Mouse (Mus musculus): ENCODE measurements at regions not wholly inside any gene's neighbourhood (a gene's known extent, or its start where the extent isn't known, plus 50 kb on each side); places are given as distances from the start of the nearest gene placed in this dataset.

GRCm38 (mm10) chr6:126374970-126375620 is 160.1 kb downstream of the Kcna5 start:
- no peak for ATAC-seq (ENCODE audit: insufficient number of reproducible peaks, insufficient read depth, low FRiP score, low read depth)
- 0 out of 2 replicates have a peak, but pooled peaks cover 2% of the 10 kb centered on the region for H3K27me3 ChIP-seq (ENCODE audit: control insufficient read depth, insufficient read depth, low read length)
- H3K4me1 ChIP-seq (ENCODE audit: control insufficient read depth, insufficient read depth, low read length), result 0 out of 2 replicates have a peak, but pooled peaks cover 2% of the 10 kb centered on the region
- no peak overlapping the region for H3K9ac ChIP-seq (replicated peaks; ENCODE audit: low read depth, low read length)
- no peaks in the 10 kb centered on the region for H3K9me3 ChIP-seq (ENCODE audit: control insufficient read depth, low read depth, low read length)
- H3K27ac ChIP-seq (ENCODE audit: low read length), result no peak overlapping the region
- H3K4me2 ChIP-seq (replicated peaks; ENCODE audit: low read depth, low read length), result no peak overlapping the region
- no peaks in the 10 kb centered on the region for H3K36me3 ChIP-seq (ENCODE audit: control insufficient read depth, insufficient read depth, low read length)
- H3K4me3 ChIP-seq (ENCODE audit: low read depth, low read length), result no peak overlapping the region
- WGBS, result 71% methylated on average over 12 of the region's 12 CpGs

- no peaks in the 10 kb centered on the region for H3K36me3 ChIP-seq (ENCODE audit: control insufficient read depth, insufficient read depth, low read length)
- 57% methylated on average over 5 of the region's 5 CpGs for WGBS
- ATAC-seq (ENCODE audit: insufficient number of reproducible peaks, insufficient read depth, low FRiP score, low read depth), result no peak
These were observed 163.2 kb downstream of the Kcna5 start for GRCm38 (mm10) chr6:126371971-126372370.

GRCm38 (mm10) chr6:126371489-126371888 is 163.7 kb downstream of the Kcna5 start:
- H3K27me3 ChIP-seq (ENCODE audit: control insufficient read depth, insufficient read depth, low read length), result 0 out of 2 replicates have a peak, but pooled peaks cover 2% of the 10 kb centered on the region
- H3K4me1 ChIP-seq (ENCODE audit: control insufficient read depth, insufficient read depth, low read length), result 0 out of 2 replicates have a peak, but pooled peaks cover 2% of the 10 kb centered on the region
- ATAC-seq (ENCODE audit: insufficient number of reproducible peaks, insufficient read depth, low FRiP score, low read depth), result no peak
- no peak overlapping the region for H3K4me2 ChIP-seq (replicated peaks; ENCODE audit: low read depth, low read length)
- no peak overlapping the region for H3K27ac ChIP-seq (ENCODE audit: low read length)
- no peak overlapping the region for H3K4me3 ChIP-seq (ENCODE audit: low read depth, low read length)
- no peaks in the 10 kb centered on the region for H3K36me3 ChIP-seq (ENCODE audit: control insufficient read depth, insufficient read depth, low read length)
- no peak overlapping the region for H3K9ac ChIP-seq (replicated peaks; ENCODE audit: low read depth, low read length)
- WGBS, result 95% methylated on average over 2 of the region's 2 CpGs
- H3K9me3 ChIP-seq (ENCODE audit: control insufficient read depth, low read depth, low read length), result no peaks in the 10 kb centered on the region

More at GRCm38 (mm10) chr6:126371971-126372370, 163.2 kb downstream of the Kcna5 start:
- H3K9me3 ChIP-seq (ENCODE audit: control insufficient read depth, low read depth, low read length), result no peaks in the 10 kb centered on the region
- H3K4me3 ChIP-seq (ENCODE audit: low read depth, low read length), result no peak overlapping the region
- H3K4me1 ChIP-seq (ENCODE audit: control insufficient read depth, insufficient read depth, low read length), result 0 out of 2 replicates have a peak, but pooled peaks cover 2% of the 10 kb centered on the region
- H3K9ac ChIP-seq (replicated peaks; ENCODE audit: low read depth, low read length), result no peak overlapping the region
- H3K27me3 ChIP-seq (ENCODE audit: control insufficient read depth, insufficient read depth, low read length), result 0 out of 2 replicates have a peak, but pooled peaks cover 2% of the 10 kb centered on the region
- no peak overlapping the region for H3K27ac ChIP-seq (ENCODE audit: low read length)
- no peak overlapping the region for H3K4me2 ChIP-seq (replicated peaks; ENCODE audit: low read depth, low read length)

- WGBS, result 88% methylated on average over 8 of the region's 8 CpGs
- H3K4me2 ChIP-seq (replicated peaks; ENCODE audit: low read depth, low read length), result no peak overlapping the region
These were observed 169.7 kb downstream of the Kcna5 start for GRCm38 (mm10) chr6:126365495-126365894.

GRCm38 (mm10) chr6:126362331-126362730 is 172.9 kb downstream of the Kcna5 start:
- Histone ChIP-seq H3K4me1 (ENCODE audit: control insufficient read depth, insufficient read depth, low read length) (no peaks in the 10 kb centered on the region), H3K36me3 (ENCODE audit: control insufficient read depth, insufficient read depth, low read length) (no peaks in the 10 kb centered on the region), H3K9me3 (ENCODE audit: control insufficient read depth, low read depth, low read length) (no peaks in the 10 kb centered on the region), H3K27ac (ENCODE audit: low read length) (no peak overlapping the region), H3K4me3 (ENCODE audit: low read depth, low read length) (no peak overlapping the region), H3K27me3 (ENCODE audit: control insufficient read depth, insufficient read depth, low read length) (no peaks in the 10 kb centered on the region), H3K4me2 (replicated peaks; ENCODE audit: low read depth, low read length) (no peak overlapping the region), H3K9ac (replicated peaks; ENCODE audit: low read depth, low read length) (no peak overlapping the region)
- no peak for ATAC-seq (ENCODE audit: insufficient number of reproducible peaks, insufficient read depth, low FRiP score, low read depth)
- 64% methylated on average over 3 of the region's 3 CpGs for WGBS

More at GRCm38 (mm10) chr6:126365495-126365894, 169.7 kb downstream of the Kcna5 start:
- no peaks in the 10 kb centered on the region for H3K27me3 ChIP-seq (ENCODE audit: control insufficient read depth, insufficient read depth, low read length)
- H3K4me1 ChIP-seq (ENCODE audit: control insufficient read depth, insufficient read depth, low read length), result no peaks in the 10 kb centered on the region
- H3K4me3 ChIP-seq (ENCODE audit: low read depth, low read length), result no peak overlapping the region
- no peaks in the 10 kb centered on the region for H3K36me3 ChIP-seq (ENCODE audit: control insufficient read depth, insufficient read depth, low read length)
- ATAC-seq (ENCODE audit: insufficient number of reproducible peaks, insufficient read depth, low FRiP score, low read depth), result no peak
- H3K9me3 ChIP-seq (ENCODE audit: control insufficient read depth, low read depth, low read length), result no peaks in the 10 kb centered on the region
- no peak overlapping the region for H3K9ac ChIP-seq (replicated peaks; ENCODE audit: low read depth, low read length)
- no peak overlapping the region for H3K27ac ChIP-seq (ENCODE audit: low read length)

- 18% methylated on average over 2 of the region's 2 CpGs for WGBS
- no peaks in the 10 kb centered on the region for H3K27me3 ChIP-seq (ENCODE audit: control insufficient read depth, insufficient read depth, low read length)
- H3K4me1 ChIP-seq (ENCODE audit: control insufficient read depth, insufficient read depth, low read length), result no peaks in the 10 kb centered on the region
- H3K9ac ChIP-seq (replicated peaks; ENCODE audit: low read depth, low read length), result no peak overlapping the region
- H3K4me2 ChIP-seq (replicated peaks; ENCODE audit: low read depth, low read length), result no peak overlapping the region
- H3K36me3 ChIP-seq (ENCODE audit: control insufficient read depth, insufficient read depth, low read length), result no peaks in the 10 kb centered on the region
- H3K4me3 ChIP-seq (ENCODE audit: low read depth, low read length), result no peak overlapping the region
- H3K27ac ChIP-seq (ENCODE audit: low read length), result no peak overlapping the region
- H3K9me3 ChIP-seq (ENCODE audit: control insufficient read depth, low read depth, low read length), result no peaks in the 10 kb centered on the region
- ATAC-seq (ENCODE audit: insufficient number of reproducible peaks, insufficient read depth, low FRiP score, low read depth), result no peak
These were observed 181.9 kb downstream of the Kcna5 start for GRCm38 (mm10) chr6:126353346-126353745.

GRCm38 (mm10) chr6:126350476-126350875 is 183.8 kb upstream of the Ntf3 start:
- Histone ChIP-seq H3K27me3 (ENCODE audit: control insufficient read depth, insufficient read depth, low read length) (no peaks in the 10 kb centered on the region), H3K36me3 (ENCODE audit: control insufficient read depth, insufficient read depth, low read length) (no peaks in the 10 kb centered on the region), H3K9ac (replicated peaks; ENCODE audit: low read depth, low read length) (no peak overlapping the region), H3K4me3 (ENCODE audit: low read depth, low read length) (no peak overlapping the region), H3K4me2 (replicated peaks; ENCODE audit: low read depth, low read length) (no peak overlapping the region), H3K9me3 (ENCODE audit: control insufficient read depth, low read depth, low read length) (no peaks in the 10 kb centered on the region), H3K4me1 (ENCODE audit: control insufficient read depth, insufficient read depth, low read length) (no peaks in the 10 kb centered on the region), H3K27ac (ENCODE audit: low read length) (no peak overlapping the region)
- no peak for ATAC-seq (ENCODE audit: insufficient number of reproducible peaks, insufficient read depth, low FRiP score, low read depth)
- 55% methylated on average over 2 of the region's 2 CpGs for WGBS

GRCm38 (mm10) chr6:126349905-126350304 is 183.2 kb upstream of the Ntf3 start:
- H3K27ac ChIP-seq (ENCODE audit: low read length), result no peak overlapping the region
- H3K9me3 ChIP-seq (ENCODE audit: control insufficient read depth, low read depth, low read length), result no peaks in the 10 kb centered on the region
- no peak overlapping the region for H3K9ac ChIP-seq (replicated peaks; ENCODE audit: low read depth, low read length)
- no peak for ATAC-seq (ENCODE audit: insufficient number of reproducible peaks, insufficient read depth, low FRiP score, low read depth)
- H3K27me3 ChIP-seq (ENCODE audit: control insufficient read depth, insufficient read depth, low read length), result no peaks in the 10 kb centered on the region
- H3K4me3 ChIP-seq (ENCODE audit: low read depth, low read length), result no peak overlapping the region
- no peak overlapping the region for H3K4me2 ChIP-seq (replicated peaks; ENCODE audit: low read depth, low read length)
- H3K36me3 ChIP-seq (ENCODE audit: control insufficient read depth, insufficient read depth, low read length), result no peaks in the 10 kb centered on the region
- H3K4me1 ChIP-seq (ENCODE audit: control insufficient read depth, insufficient read depth, low read length), result no peaks in the 10 kb centered on the region
- 54% methylated on average over 2 of the region's 2 CpGs for WGBS

- Histone ChIP-seq H3K4me1 (ENCODE audit: control insufficient read depth, insufficient read depth, low read length) (no peaks in the 10 kb centered on the region), H3K4me2 (replicated peaks; ENCODE audit: low read depth, low read length) (no peak overlapping the region), H3K36me3 (ENCODE audit: control insufficient read depth, insufficient read depth, low read length) (no peaks in the 10 kb centered on the region), H3K9me3 (ENCODE audit: control insufficient read depth, low read depth, low read length) (no peaks in the 10 kb centered on the region), H3K27ac (ENCODE audit: low read length) (no peak overlapping the region), H3K9ac (replicated peaks; ENCODE audit: low read depth, low read length) (no peak overlapping the region), H3K4me3 (ENCODE audit: low read depth, low read length) (no peak overlapping the region), H3K27me3 (ENCODE audit: control insufficient read depth, insufficient read depth, low read length) (no peaks in the 10 kb centered on the region)
- no peak for ATAC-seq (ENCODE audit: insufficient number of reproducible peaks, insufficient read depth, low FRiP score, low read depth)
- WGBS, result 31% methylated on average over 5 of the region's 5 CpGs
These were observed 178.5 kb upstream of the Ntf3 start for GRCm38 (mm10) chr6:126345221-126345620.
